Mouse (Mus musculus) myocyte (in vitro differentiated cells): ENCODE results near the gene Cacna1f.

ENCODE experiments used
- CEBPB ChIP-seq: IDR thresholded peaks from 2 replicates; pipeline ENCODE4 v1.6.1; 2011; ENCODE audit warnings: mild to moderate bottlenecking, moderate library complexity; ENCODE audit not compliant: poor library complexity, insufficient read depth, severe bottlenecking
- E2F4 ChIP-seq: IDR thresholded peaks from one replicate; pipeline ENCODE4 v1.6.1; 2011; ENCODE audit warnings: mild to moderate bottlenecking, control low read depth, moderate library complexity; ENCODE audit not compliant: insufficient read depth
- MAX ChIP-seq: IDR thresholded peaks from one replicate; pipeline ENCODE4 v1.6.1; 2011; ENCODE audit warnings: low read depth, mild to moderate bottlenecking, control low read depth
- MYOD1 ChIP-seq, 3 experiments: IDR thresholded peaks; one replicate each; pipeline ENCODE4 v1.6.1; 2011; ENCODE audit warnings: control low read depth in 2 of 3, low read depth in 2 of 3, mild to moderate bottlenecking in 2 of 3, moderate library complexity in 1 of 3; ENCODE audit not compliant: insufficient read length in 2 of 3, control insufficient read depth in 1 of 3
- MYOG ChIP-seq, 3 experiments: IDR thresholded peaks; one replicate each; pipeline ENCODE4 v1.6.1; 2011; ENCODE audit warnings: control low read depth in 2 of 3, low read depth in 2 of 3, mild to moderate bottlenecking in 2 of 3; ENCODE audit not compliant: insufficient read length in 2 of 3, control insufficient read depth in 1 of 3, insufficient read depth in 1 of 3
- POLR2A ChIP-seq: IDR thresholded peaks from one replicate; pipeline ENCODE4 v1.6.1; 2011; ENCODE audit warnings: low read depth, mild to moderate bottlenecking, control low read depth, moderate library complexity; ENCODE audit not compliant: insufficient read length
- POLR2AphosphoS2 ChIP-seq: IDR thresholded peaks from one replicate; pipeline ENCODE4 v1.6.1; 2011; ENCODE audit warnings: low read depth, control low read depth; ENCODE audit not compliant: insufficient read length
- REST ChIP-seq: IDR thresholded peaks from one replicate; pipeline ENCODE4 v1.6.1; 2011; ENCODE audit warnings: mild to moderate bottlenecking, control low read depth, moderate library complexity; ENCODE audit not compliant: insufficient read depth, insufficient read length
- SRF ChIP-seq: IDR thresholded peaks from one replicate; pipeline ENCODE4 v1.6.1; 2011; ENCODE audit warnings: low read depth; ENCODE audit not compliant: control insufficient read depth, insufficient read length
- TCF12 ChIP-seq: IDR thresholded peaks from one replicate; pipeline ENCODE4 v1.6.1; 2011; ENCODE audit warnings: mild to moderate bottlenecking, control low read depth; ENCODE audit not compliant: poor library complexity, insufficient read depth, severe bottlenecking
- USF1 ChIP-seq: IDR thresholded peaks from one replicate; pipeline ENCODE4 v1.6.1; 2011; ENCODE audit warnings: low read depth, mild to moderate bottlenecking, control low read depth, moderate library complexity

- no peak for TF ChIP-seq POLR2A
- TF ChIP-seq MYOG (IDR thresholded peaks at IDR 0.05; ENCODE audit: control insufficient read depth in 1 of 3, insufficient read depth in 1 of 3, insufficient read length in 2 of 3, low read depth in 2 of 3) = no peak
- no peak for TF ChIP-seq POLR2AphosphoS2
- TF ChIP-seq E2F4 = no peak
- no peak for TF ChIP-seq CEBPB
- no peak for TF ChIP-seq MAX
- TF ChIP-seq USF1 = no peak
- TF ChIP-seq TCF12 = no peak
- no peak for TF ChIP-seq MYOD1 (IDR thresholded peaks at IDR 0.05; ENCODE audit: control insufficient read depth in 1 of 3, insufficient read length in 2 of 3, low read depth in 2 of 3)
- TF ChIP-seq REST = no peak
- TF ChIP-seq SRF = no peak
These were observed 52.1 kb downstream of the Cacna1f start for GRCm38 (mm10) chrX:7658785-7659589.
